Mouse (Mus musculus): ENCODE measurements around the gene Necab2. TPM values are rescaled to one million over a fixed set of nuclear protein-coding genes. Genes with fewer than 3 reads are reported as not detected.
A peak's percentile ranks its signal among the peaks of the same experiment; 100 is the strongest.

Gene Necab2
- total RNA-seq, 2 experiments from 2014 or later, result 19.4 to 20.8 TPM

DNA sequence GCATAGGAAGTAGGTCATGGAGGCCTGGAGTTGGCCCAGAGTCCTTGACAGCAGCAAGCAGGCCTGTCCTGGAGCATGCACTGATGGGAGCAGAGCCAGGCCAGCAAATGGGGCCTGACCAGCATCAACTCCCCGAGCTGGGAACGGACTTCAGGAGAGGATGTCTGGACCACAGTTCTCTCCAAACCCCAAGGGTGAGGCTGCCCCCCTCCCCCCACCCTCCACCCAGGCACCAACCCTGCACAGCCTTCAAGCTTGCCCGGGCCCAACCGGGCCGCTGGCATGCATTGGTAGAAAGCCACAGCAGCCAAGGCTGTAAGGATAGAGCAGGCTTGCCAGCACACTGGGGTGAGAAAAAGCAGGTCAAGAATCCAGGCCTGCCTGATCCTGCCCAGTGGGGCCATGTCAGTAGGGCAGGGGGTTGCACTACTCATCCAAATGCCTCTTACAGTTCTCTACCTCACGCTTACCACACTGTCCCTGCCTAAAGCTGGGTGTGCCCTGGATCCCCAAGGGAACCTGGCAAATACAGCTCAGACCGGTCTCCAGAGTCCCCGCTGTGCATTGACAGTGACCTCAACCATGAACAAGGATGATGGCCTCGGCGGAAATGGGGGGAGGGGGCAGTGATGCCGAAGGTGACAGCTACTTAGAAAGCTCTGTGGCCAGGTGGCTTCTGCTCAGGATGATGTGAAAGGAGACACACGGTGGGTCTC is 18.7 kb upstream of the Necab2 start:
- DNase-seq (ENCODE audit: low spot score in 2 of 2), result no peak

DNA sequence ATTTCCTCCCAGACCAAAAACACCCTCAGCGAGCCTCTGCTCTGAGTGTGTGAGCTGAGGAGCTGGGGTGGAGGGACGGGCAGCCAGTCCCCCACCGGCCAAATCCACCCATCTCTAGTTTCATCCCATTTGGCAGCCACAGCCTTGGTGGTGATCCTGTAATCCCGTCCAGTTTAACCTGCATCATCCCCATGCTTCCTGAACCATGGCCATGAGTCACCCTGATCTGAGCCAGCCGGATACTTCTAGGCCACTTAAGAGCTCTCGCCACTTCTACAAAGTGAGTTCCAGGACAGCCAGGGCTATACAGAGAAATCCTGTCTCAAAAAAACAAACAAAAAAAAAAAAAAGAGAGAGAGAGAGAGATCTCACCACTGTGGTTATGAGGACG is 18.2 kb upstream of the Necab2 start:
- no peak for DNase-seq (ENCODE audit: low spot score in 2 of 2)

DNA sequence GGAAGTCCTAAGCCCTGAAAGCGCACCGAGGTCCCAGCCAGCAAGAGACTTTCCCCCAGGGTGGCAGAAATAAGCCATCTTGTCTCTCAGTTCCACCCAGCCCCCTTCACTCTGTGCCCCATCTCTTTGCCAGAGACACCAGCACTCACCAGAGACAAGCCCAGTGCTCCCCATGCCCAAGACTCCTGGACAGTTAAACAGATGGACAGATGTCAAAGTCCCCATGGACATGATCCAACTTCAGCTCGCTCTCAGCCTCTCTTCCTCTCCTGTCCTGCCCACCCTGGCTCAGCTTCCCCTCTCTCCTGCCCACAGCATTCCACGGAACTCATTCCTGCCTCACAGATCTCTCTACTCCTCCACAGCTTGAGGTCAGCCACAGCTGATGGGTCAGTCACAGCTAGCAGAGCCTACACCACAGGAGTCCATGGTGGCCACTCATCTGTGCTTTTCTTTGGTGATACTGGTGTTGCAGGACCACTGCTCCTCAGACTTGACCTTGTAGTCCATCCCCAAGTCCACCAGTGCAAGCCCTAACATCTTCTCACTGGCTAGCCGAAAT is 17.7 kb upstream of the Necab2 start:
- no peak for DNase-seq (ENCODE audit: low spot score in 2 of 2)

DNA sequence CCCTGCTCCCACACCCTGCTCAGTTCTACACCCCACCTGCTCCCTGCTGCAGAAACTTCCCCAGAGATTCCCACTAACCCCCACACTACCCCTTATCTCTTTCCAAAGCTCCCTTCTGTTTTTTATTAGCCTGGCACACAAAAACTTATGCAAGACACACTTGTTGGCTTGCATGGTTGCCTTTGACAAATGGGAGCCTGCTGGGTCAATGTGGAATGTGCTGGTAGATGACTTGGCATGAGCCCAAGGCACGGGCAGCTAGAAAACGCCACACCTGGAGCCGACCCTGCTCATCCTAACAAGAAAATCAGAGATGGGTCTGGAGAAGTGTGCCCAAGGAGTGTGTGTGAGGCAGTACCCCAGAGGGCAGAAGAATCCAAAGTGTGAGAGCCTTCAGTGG is 17.0 kb upstream of the Necab2 start:
- DNase-seq (ENCODE audit: low spot score in 2 of 2), result no peak

DNA sequence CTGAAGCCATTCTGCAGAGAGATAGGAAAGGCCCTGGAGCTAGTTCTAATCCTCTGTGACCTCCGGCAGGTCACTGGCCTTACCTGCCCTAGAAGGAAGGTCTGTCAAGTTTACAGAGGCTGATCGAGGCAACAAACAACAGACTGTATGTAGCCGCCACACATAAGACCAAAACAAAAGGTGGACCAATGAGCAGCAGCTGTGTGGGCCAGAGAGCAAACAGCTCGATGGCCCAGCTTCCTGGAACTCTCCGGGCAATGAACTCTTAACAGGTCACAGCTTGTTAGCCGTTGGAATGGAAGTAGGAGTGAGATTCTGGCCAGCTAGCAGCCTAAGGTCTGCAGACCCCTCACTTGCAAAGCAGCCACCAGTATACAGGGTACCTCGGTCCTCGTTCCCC is 16.3 kb upstream of the Necab2 start:
- no peak for DNase-seq (ENCODE audit: low spot score in 2 of 2)

GRCm38 (mm10) chr8:119430690-119431089 is 15.8 kb upstream of the Necab2 start:
- DNase-seq (ENCODE audit: low spot score in 2 of 2), result no peak

GRCm38 (mm10) chr8:119432372-119432771 is 14.1 kb upstream of the Necab2 start:
- DNase-seq (ENCODE audit: low spot score in 2 of 2), result no peak

DNA sequence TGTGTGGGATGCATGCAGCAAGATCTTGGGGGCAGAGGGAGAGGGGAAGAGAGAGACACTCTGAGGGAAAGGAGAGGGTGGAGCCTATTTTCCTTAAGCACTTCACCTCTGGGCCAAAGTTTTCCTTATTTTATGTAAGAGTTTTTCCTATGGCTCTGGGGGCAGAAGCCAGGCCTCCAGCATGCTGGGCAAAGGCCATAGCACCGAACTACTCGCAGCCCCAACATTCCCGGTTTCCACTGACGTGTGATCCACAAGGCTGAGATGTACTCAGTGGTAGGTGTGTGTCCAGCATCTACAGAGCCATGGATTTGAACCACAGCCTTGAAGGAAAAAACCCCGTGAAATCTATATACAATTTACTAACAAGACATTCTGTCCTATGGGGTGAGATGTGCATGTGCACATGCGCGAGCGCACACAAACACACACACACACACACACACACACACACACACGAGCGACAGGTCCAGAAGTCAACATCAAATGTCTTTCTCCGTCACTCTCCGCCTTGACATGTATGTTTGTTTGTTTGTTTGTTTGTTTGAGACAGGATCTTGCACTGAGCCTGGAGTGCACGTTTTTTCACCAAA is 12.8 kb upstream of the Necab2 start, which contains the start of gene Osgin1:
Gene Osgin1 (plus strand): TSS at position 543 of the 593 bp plus-strand sequence.
- DNase-seq (ENCODE audit: low spot score in 2 of 2), result no peak

DNA sequence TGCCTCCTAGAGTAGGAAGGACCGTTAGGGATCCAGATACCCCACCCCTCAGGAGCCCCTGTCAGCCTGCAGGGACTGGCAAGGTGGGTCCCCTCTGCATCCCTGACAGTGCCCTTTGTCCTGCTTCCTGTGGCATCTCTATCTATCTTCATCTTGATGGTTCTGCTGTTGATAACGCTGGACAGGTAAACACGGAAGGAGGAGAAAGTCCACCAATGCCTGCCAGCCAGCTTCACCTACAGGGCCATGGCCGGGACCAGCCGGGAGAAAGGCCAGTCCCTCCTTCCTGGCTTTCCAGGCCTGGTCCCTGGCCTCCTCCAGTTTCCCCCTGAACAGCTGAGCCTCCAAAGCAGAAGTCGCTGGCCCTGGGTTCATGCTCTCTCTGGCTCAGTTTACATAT is 11.9 kb upstream of the Necab2 start:
- no peak for DNase-seq (ENCODE audit: low spot score in 2 of 2)

- no peak for DNase-seq (ENCODE audit: low spot score in 2 of 2)
Measured at GRCm38 (mm10) chr8:119435527-119435926, 11.0 kb upstream of the Necab2 start.

- DNase-seq (ENCODE audit: low spot score in 2 of 2), result no peak
Measured at GRCm38 (mm10) chr8:119436331-119436730, 10.2 kb upstream of the Necab2 start.

GRCm38 (mm10) chr8:119436933-119437332 is 9.6 kb upstream of the Necab2 start:
- DNase-seq (ENCODE audit: low spot score in 2 of 2), result peak; percentile 64 to 80

DNA sequence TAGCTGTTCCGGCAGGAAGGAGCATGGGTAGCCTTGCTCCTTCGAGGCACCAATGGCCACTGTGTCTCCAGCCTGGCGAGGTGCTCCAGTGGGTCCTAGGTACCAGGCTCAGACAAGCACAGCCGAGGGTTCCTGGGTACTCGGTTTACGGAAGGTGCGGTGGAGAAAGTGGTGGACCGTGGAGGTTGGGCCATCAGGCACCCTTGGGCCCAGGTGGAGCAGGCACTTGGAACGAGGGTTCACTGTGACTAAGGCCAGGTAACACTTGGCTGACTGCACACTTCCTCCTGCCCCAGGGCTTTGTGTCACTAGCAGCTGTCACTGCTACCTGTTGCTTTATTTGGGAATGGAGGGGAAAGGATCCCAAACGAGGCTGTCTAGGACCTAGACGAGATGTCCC is 9.0 kb upstream of the Necab2 start:
- no peak for DNase-seq (ENCODE audit: low spot score in 2 of 2)

DNA sequence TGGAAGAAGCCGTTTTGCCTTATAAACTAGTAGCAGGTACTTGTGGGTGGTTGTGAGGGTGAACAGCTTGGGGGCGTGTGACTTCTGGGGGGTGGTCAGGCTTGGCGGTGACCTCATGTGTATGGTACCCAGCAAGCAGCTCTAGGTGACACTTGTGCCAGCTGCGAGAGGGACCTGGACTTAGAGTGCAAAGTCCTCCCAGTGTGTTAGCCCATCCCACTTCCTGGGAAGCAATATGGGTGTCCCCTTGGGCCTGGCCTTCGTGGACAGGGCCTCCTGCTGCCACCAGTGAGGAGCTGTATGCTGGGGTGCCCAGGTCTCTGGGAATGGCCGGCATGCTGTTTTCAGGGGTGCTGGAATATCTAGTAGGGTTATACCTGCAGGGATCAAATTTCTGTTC is 7.6 kb upstream of the Necab2 start:
- DNase-seq (ENCODE audit: low spot score in 2 of 2), result no peak

GRCm38 (mm10) chr8:119439424-119439823 is 7.1 kb upstream of the Necab2 start:
- DNase-seq (ENCODE audit: low spot score in 2 of 2), result no peak

DNA sequence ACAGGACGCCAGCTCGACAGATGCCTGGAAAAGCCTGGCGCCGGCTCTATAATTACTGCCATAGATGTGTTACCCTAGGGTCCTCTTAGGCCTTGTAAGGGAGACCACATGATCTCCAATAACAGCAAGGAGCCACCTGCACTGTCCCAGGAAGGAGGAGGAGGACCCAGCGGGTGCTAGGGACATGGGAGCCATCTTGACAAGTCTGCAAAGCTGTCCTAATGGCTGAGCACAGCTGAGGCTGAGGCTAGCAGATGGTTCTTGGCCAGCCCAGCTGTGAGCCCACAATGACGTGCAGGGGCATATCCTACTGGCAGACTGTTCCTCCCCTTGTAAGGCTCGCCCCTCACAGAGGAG is 6.6 kb upstream of the Necab2 start:
- no peak for DNase-seq (ENCODE audit: low spot score in 2 of 2)

GRCm38 (mm10) chr8:119440250-119440951 is 6.1 kb upstream of the Necab2 start:
- peak in 1 of 2 experiments; percentile 70 for DNase-seq (ENCODE audit: low spot score in 2 of 2)

DNA sequence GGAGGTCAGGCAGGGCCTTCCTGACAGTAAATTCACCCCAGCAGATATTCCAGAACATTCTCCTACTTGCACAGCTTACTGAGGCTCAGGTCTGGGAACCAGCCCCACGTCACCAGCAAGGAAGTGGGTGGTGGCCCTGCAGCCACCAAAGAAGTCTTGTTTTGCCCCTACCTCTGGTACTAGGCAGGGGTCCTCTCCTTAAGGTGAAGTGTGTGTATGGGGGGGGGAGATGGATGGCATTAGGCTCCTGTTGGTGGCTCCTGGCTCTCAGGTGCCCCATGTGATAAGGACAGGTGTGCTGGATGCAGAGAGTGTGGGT is 5.6 kb upstream of the Necab2 start:
- no peak for DNase-seq (ENCODE audit: low spot score in 2 of 2)

- no peak for DNase-seq (ENCODE audit: low spot score in 2 of 2)
Measured at GRCm38 (mm10) chr8:119442013-119442412, 4.5 kb upstream of the Necab2 start.

- DNase-seq (ENCODE audit: low spot score in 2 of 2), result no peak
Measured at GRCm38 (mm10) chr8:119442970-119443369, 3.5 kb upstream of the Necab2 start.

GRCm38 (mm10) chr8:119446990-119447780 is 666 bp downstream of the Necab2 start:
- DNase-seq (ENCODE audit: low spot score in 2 of 2), result no peak

GRCm38 (mm10) chr8:119447781-119448170 is 1.3 kb downstream of the Necab2 start:
- no peak for DNase-seq (ENCODE audit: low spot score in 2 of 2)
